In genomic region chr5:51873571-51873970, GRCm38 (mm10) we compare ENCODE assay signal across 21 mouse cellular contexts.
DNase-seq lines count a peak whose midpoint lies in the region; ATAC-seq and TF ChIP-seq lines count a peak whose summit lies in the region.
"Had no signal": no experiment of that assay in that cellular context is flagged by ENCODE, and none has a peak within 500 bp of the region (broad histone marks: within the 10 kb centered on the region; RNA-seq: fewer than 3 reads in every experiment).

No protein-coding gene starts in this region.

- no peaks in the 10 kb centered on the region for H3K36me3 ChIP-seq in heart, embryonic 11.5 days (ENCODE audit: control insufficient read depth, insufficient read depth, low read length)
- no peaks in the 10 kb centered on the region for H3K36me3 ChIP-seq in liver, adult 2 months (ENCODE audit: control insufficient read depth, insufficient read depth, low read length)
- no peaks in the 10 kb centered on the region for H3K36me3 ChIP-seq in liver, embryonic 11.5 days (ENCODE audit: control insufficient read depth, insufficient read depth, low read length)
- H3K36me3 ChIP-seq: embryonic facial prominence, embryonic 10.5 days; embryonic facial prominence, embryonic 12.5 days; forebrain, embryonic 15.5 days had no signal

- no peaks in the 10 kb centered on the region for H3K4me1 ChIP-seq in heart, embryonic 11.5 days (ENCODE audit: control insufficient read depth, insufficient read depth, low read length)
- peaks cover 13% of the 10 kb centered on the region for H3K4me1 ChIP-seq in liver, adult 2 months (ENCODE audit: control insufficient read depth, insufficient read depth, low read length)
- no peaks in the 10 kb centered on the region for H3K4me1 ChIP-seq in liver, embryonic 11.5 days (replicated peaks; ENCODE audit: control insufficient read depth, insufficient read depth, low read length)
- H3K4me1 ChIP-seq: embryonic facial prominence, embryonic 10.5 days; embryonic facial prominence, embryonic 12.5 days; forebrain, embryonic 15.5 days had no signal

- no peak for TF ChIP-seq POLR2A in liver, adult 2 months (IDR thresholded peaks at IDR 0.05; ENCODE audit: extremely low read depth, insufficient read depth, low read length)

- no peak for TF ChIP-seq CTCF in liver, adult 2 months (IDR thresholded peaks at IDR 0.05; ENCODE audit: low read depth, low read length)

- no peaks in the 10 kb centered on the region for H3K79me2 ChIP-seq in liver, adult 2 months (ENCODE audit: control insufficient read depth, insufficient read depth, low read length)

- no peak for ATAC-seq in heart, embryonic 11.5 days (replicated peaks; ENCODE audit: insufficient number of reproducible peaks, low FRiP score, low TSS enrichment)
- ATAC-seq in liver, embryonic 11.5 days (replicated peaks; ENCODE audit: low FRiP score) = no peak
- ATAC-seq in monocyte, adult 5-6 weeks (replicated peaks; ENCODE audit: insufficient number of reproducible peaks, low FRiP score, low TSS enrichment, poor library complexity, severe bottlenecking) = no peak
- ATAC-seq: forebrain, embryonic 13.5 days; forebrain, embryonic 15.5 days; forebrain, postnatal 0 days had no signal

- no peaks in the 10 kb centered on the region for H3K9me3 ChIP-seq in heart, embryonic 11.5 days (replicated peaks; ENCODE audit: control insufficient read depth, low read length)
- H3K9me3 ChIP-seq in liver, embryonic 11.5 days (ENCODE audit: control insufficient read depth, low read length) = no peaks in the 10 kb centered on the region
- H3K9me3 ChIP-seq: embryonic facial prominence, embryonic 10.5 days; embryonic facial prominence, embryonic 12.5 days; forebrain, embryonic 13.5 days; forebrain, embryonic 15.5 days had no signal

- H3K4me2 ChIP-seq in heart, embryonic 11.5 days = no peak overlapping the region
- no peak overlapping the region for H3K4me2 ChIP-seq in liver, embryonic 11.5 days
- H3K4me2 ChIP-seq: embryonic facial prominence, embryonic 12.5 days; forebrain, embryonic 13.5 days; forebrain, embryonic 15.5 days had no signal

- no peak overlapping the region for H3K27ac ChIP-seq in heart, embryonic 11.5 days (ENCODE audit: low read depth, low read length)
- no peak overlapping the region for H3K27ac ChIP-seq in liver, adult 2 months (replicated peaks; ENCODE audit: insufficient read depth, low read depth, low read length)
- no peak overlapping the region for H3K27ac ChIP-seq in liver, embryonic 11.5 days (ENCODE audit: low read depth, low read length)
- H3K27ac ChIP-seq: embryonic facial prominence, embryonic 10.5 days; embryonic facial prominence, embryonic 12.5 days; forebrain, embryonic 13.5 days; forebrain, embryonic 15.5 days had no signal

- H3K27me3 ChIP-seq in heart, embryonic 11.5 days (ENCODE audit: control insufficient read depth, insufficient read depth, low read length) = no peaks in the 10 kb centered on the region
- H3K27me3 ChIP-seq in liver, adult 2 months (ENCODE audit: control insufficient read depth, insufficient read depth, low read length) = no peaks in the 10 kb centered on the region
- H3K27me3 ChIP-seq in liver, embryonic 11.5 days (replicated peaks; ENCODE audit: control insufficient read depth, insufficient read depth, low read length) = no peaks in the 10 kb centered on the region
- H3K27me3 ChIP-seq: embryonic facial prominence, embryonic 12.5 days; forebrain, embryonic 13.5 days; forebrain, embryonic 15.5 days had no signal

- no peak overlapping the region for H3K4me3 ChIP-seq in heart, embryonic 11.5 days (ENCODE audit: low read depth, low read length)
- no peak overlapping the region for H3K4me3 ChIP-seq in liver, adult 2 months (ENCODE audit: insufficient read depth, low read depth, low read length)
- no peak overlapping the region for H3K4me3 ChIP-seq in liver, embryonic 11.5 days (ENCODE audit: low read depth, low read length)
- H3K4me3 ChIP-seq: embryonic facial prominence, embryonic 10.5 days; embryonic facial prominence, embryonic 12.5 days; forebrain, embryonic 13.5 days; forebrain, embryonic 15.5 days had no signal

- no peak overlapping the region for H3K9ac ChIP-seq in heart, embryonic 11.5 days (ENCODE audit: low read depth, low read length)
- no peak overlapping the region for H3K9ac ChIP-seq in liver, adult 2 months (ENCODE audit: low read depth, low read length)
- no peak overlapping the region for H3K9ac ChIP-seq in liver, embryonic 11.5 days (ENCODE audit: low read depth, low read length)
- H3K9ac ChIP-seq: embryonic facial prominence, embryonic 12.5 days; forebrain, embryonic 13.5 days; forebrain, embryonic 15.5 days; forebrain, postnatal 0 days had no signal

- 81% methylated on average over 5 of the region's 5 CpGs for WGBS in heart, embryonic 11.5 days (ENCODE audit: insufficient replicate concordance)
- 55% methylated on average over 5 of the region's 5 CpGs for whole genome bisulfite sequencing in liver, adult 2 months
- WGBS in liver, embryonic 11.5 days = 82% methylated on average over 5 of the region's 5 CpGs

- peak; percentile 71 for DNase-seq in heart, adult 11 months
- DNase-seq in liver, adult 2 months (ENCODE audit: extremely low read depth, low read depth, low spot score) = peak; percentile 15
- DNase-seq in liver, embryonic 11.5 days (ENCODE audit: low spot score) = no peak
- peak; percentile 29 for DNase-seq in embryo, embryonic 10.5 days (ENCODE audit: low spot score)
- peak; percentile 61 for DNase-seq in mesoderm, embryonic 11.5 days (ENCODE audit: low read depth, low spot score)
- no peak for DNase-seq in cerebellum, adult 9-11 months
- DNase-seq: adrenal gland, adult 2 months; adrenal gland, postnatal 10 days; adrenal gland, postnatal 25 days; cerebellum, adult 11 months; cerebellum, adult 18-20 months; cerebellum, adult 8-10 months; cerebellum, postnatal 10 days; cerebellum, postnatal 25 days; forebrain, postnatal 0 days had no signal

Comparison
In these comparisons a context has a peak if more than half of its experiments do, and no peak if none do; other contexts are left out.
1. DNase-seq: peak in heart, adult 11 months (single experiment), liver, adult 2 months (single experiment), embryo, embryonic 10.5 days (single experiment) and mesoderm, embryonic 11.5 days (single experiment); none in liver, embryonic 11.5 days (single experiment) and cerebellum, adult 9-11 months (single experiment).